Mouse (Mus musculus) limb, embryonic 14.5 days (tissue): ENCODE data around the gene Ptpn13. TPM values are rescaled to one million over a fixed set of nuclear protein-coding genes. Genes with fewer than 3 reads are reported as not detected.
A peak's percentile ranks its signal among the peaks of the same experiment; 100 is the strongest.

Experiments used
- ATAC-seq: fragments of 200-750 bp; cut with Nextera tagmentation; 2 replicates; pipeline ENCODE4 v1.8.0; 2017; ENCODE audit warnings: low read depth, moderate number of reproducible peaks, moderate TSS enrichment; ENCODE audit not compliant: low FRiP score
- DNase-seq: peaks from one replicate; pipeline ENCODE4 v3.0.0-alpha.2; 2015; ENCODE audit warnings: low spot score
- H3K27ac ChIP-seq: fragments of 300-500 bp; sonication (generic); replicated peaks from 2 replicates; pipeline ENCODE4 v1.5.1; 2014; ENCODE audit warnings: low read depth, mild to moderate bottlenecking, low read length, moderate library complexity, mixed read lengths
- H3K27me3 ChIP-seq: fragments of 300-500 bp; sonication (generic); 2 replicates; pipeline ENCODE4 v1.6.1; 2014; ENCODE audit warnings: low read length, mixed read lengths; ENCODE audit not compliant: control insufficient read depth, insufficient read depth
- H3K36me3 ChIP-seq: fragments of 300-500 bp; sonication (generic); 2 replicates; pipeline ENCODE4 v1.6.1; 2014; ENCODE audit warnings: mild to moderate bottlenecking, low read length, moderate library complexity, mixed read lengths; ENCODE audit not compliant: control insufficient read depth, insufficient read depth
- H3K4me1 ChIP-seq: fragments of 300-500 bp; sonication (generic); 2 replicates; pipeline ENCODE4 v1.6.1; 2014; ENCODE audit warnings: antibody characterized with exemption, low read length, mixed read lengths; ENCODE audit not compliant: control insufficient read depth, insufficient read depth
- H3K4me2 ChIP-seq: fragments of 300-500 bp; sonication (generic); replicated peaks from 2 replicates; pipeline ENCODE4 v1.6.1; 2014; ENCODE audit warnings: low read depth, mild to moderate bottlenecking, low read length, moderate library complexity; ENCODE audit not compliant: severe bottlenecking
- H3K4me3 ChIP-seq: fragments of 300-500 bp; sonication (generic); replicated peaks from 2 replicates; pipeline ENCODE4 v1.5.1; 2014; ENCODE audit warnings: low read length
- H3K9ac ChIP-seq: fragments of 300-500 bp; sonication (generic); 2 replicates; pipeline ENCODE4 v1.6.1; 2014; ENCODE audit warnings: mild to moderate bottlenecking, low read depth, low read length, moderate library complexity; ENCODE audit not compliant: severe bottlenecking
- H3K9me3 ChIP-seq: fragments of 300-500 bp; sonication (generic); 2 replicates; pipeline ENCODE4 v1.6.1; 2016; ENCODE audit warnings: low read length; ENCODE audit not compliant: control insufficient read depth
- POLR2A ChIP-seq: fragments of 200-500 bp; IDR thresholded peaks from 2 replicates; pipeline ENCODE4 v1.8.0; 2012; ENCODE audit warnings: inconsistent platforms, mild to moderate bottlenecking, moderate library complexity, borderline replicate concordance; ENCODE audit not compliant: insufficient read depth, insufficient read length; ENCODE audit errors: extremely low read depth
- WGBS: fragments of 180-500 bp; shearing (Covaris S2); extraction: QIAGEN DNeasy Blood & Tissue Kit; methylation state at CpG from one replicate; pipeline ENCODE4 v1.1.7; 2014; 5-methylcytosine and 5-hydroxymethylcytosine counted together
- polyA plus RNA-seq, 2 experiments: library from polyadenylated mRNA; depleted of rRNA in 1 of 2; stranded (reverse) in 1 of 2; unstranded in 1 of 2; fragments of >200 nt; fragmentation: Nextera tagmentation in 1 of 2; extraction: Ambion mirVana in 1 of 2; gene quantifications; 2 replicates each; pipeline versions ENCODE4 v1.2.1 to v1.2.3; 2012 to 2014

Gene Ptpn13
- polyA plus RNA-seq, 2 experiments = 23.7 to 25.8 TPM

DNA sequence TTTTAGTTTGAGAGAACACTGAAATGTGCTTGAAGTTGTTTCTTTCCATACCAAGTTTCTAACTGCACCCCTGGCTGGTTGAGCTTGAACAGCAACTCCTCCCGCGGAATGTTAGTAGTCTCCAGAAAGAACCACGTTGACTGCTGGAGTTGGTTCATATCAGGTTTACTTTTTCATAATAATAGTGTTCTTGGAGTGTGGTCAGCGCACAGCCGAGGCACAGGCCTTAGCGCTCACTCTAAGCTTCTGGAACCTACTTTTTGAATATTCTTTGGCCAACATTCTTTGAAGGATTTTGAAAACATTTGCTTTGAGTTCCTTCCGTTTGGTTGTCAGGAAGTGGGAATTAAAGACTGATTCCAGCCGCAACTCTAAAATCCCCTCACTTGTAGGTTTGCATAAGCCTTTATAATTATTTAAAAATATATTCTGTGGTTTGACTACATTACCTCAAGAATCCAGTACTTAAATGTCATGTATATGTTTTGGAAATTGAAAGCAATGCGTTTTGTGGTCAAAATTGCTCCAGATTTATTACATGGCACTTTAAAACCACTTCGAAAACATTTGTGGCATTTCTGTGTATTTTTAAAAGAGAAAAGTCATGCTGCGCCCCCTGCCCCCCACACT lies 48.6 kb downstream of the Ptpn13 start:
- no peak for ATAC-seq
- H3K4me2 ChIP-seq = no peak overlapping the region
- WGBS = 72% methylated on average over 11 of the region's 11 CpGs

GRCm38 (mm10) chr5:103474259-103474658 lies 49.3 kb downstream of the Ptpn13 start:
- Histone ChIP-seq H3K27ac (no peak overlapping the region), H3K9ac (no peak overlapping the region), H3K4me1 (0 out of 2 replicates have a peak, but pooled peaks cover 6% of the 10 kb centered on the region), H3K27me3 (no peaks in the 10 kb centered on the region), H3K4me2 (no peak overlapping the region), H3K36me3 (no peaks in the 10 kb centered on the region), H3K9me3 (no peaks in the 10 kb centered on the region), H3K4me3 (no peak overlapping the region)
- 85% methylated on average over 4 of the region's 4 CpGs for WGBS
- ATAC-seq (no peak), DNase-seq (no peak)
- no peak for TF ChIP-seq POLR2A

More for the DNA sequence above, 48.6 kb downstream of the Ptpn13 start:
- H3K4me3 ChIP-seq = no peak overlapping the region
- H3K27ac ChIP-seq = no peak overlapping the region
- H3K9ac ChIP-seq = no peak overlapping the region
- H3K36me3 ChIP-seq = no peaks in the 10 kb centered on the region
- no peaks in the 10 kb centered on the region for H3K9me3 ChIP-seq
- no peaks in the 10 kb centered on the region for H3K27me3 ChIP-seq
- TF ChIP-seq POLR2A = no peak
- H3K4me1 ChIP-seq = 0 out of 2 replicates have a peak, but pooled peaks cover 6% of the 10 kb centered on the region
- peak; percentile 27 for DNase-seq

GRCm38 (mm10) chr5:103475503-103475902 lies 50.5 kb downstream of the Ptpn13 start:
- H3K4me2 ChIP-seq = no peak overlapping the region
- no peaks in the 10 kb centered on the region for H3K27me3 ChIP-seq
- no peak for TF ChIP-seq POLR2A
- H3K27ac ChIP-seq = no peak overlapping the region
- H3K9me3 ChIP-seq = no peaks in the 10 kb centered on the region; the same call in 1 of the 2 replicates
- 85% methylated on average over 5 of the region's 5 CpGs for WGBS
- H3K4me1 ChIP-seq = 0 out of 2 replicates have a peak, but pooled peaks cover 6% of the 10 kb centered on the region
- no peak overlapping the region for H3K4me3 ChIP-seq
- no peak overlapping the region for H3K9ac ChIP-seq
- DNase-seq (no peak), ATAC-seq (no peak)
- H3K36me3 ChIP-seq = no peaks in the 10 kb centered on the region

GRCm38 (mm10) chr5:103479503-103479902 lies 54.5 kb downstream of the Ptpn13 start:
- no peak overlapping the region for H3K27ac ChIP-seq
- H3K36me3 ChIP-seq = no peaks in the 10 kb centered on the region
- no peak overlapping the region for H3K9ac ChIP-seq
- DNase-seq = no peak
- no peak for ATAC-seq
- H3K9me3 ChIP-seq = no peaks in the 10 kb centered on the region; the same call in 1 of the 2 replicates
- no peak overlapping the region for H3K4me2 ChIP-seq
- H3K4me3 ChIP-seq = no peak overlapping the region
- H3K27me3 ChIP-seq = no peaks in the 10 kb centered on the region
- TF ChIP-seq POLR2A = no peak
- H3K4me1 ChIP-seq = no peaks in the 10 kb centered on the region
- whole genome bisulfite sequencing = 83% methylated on average over 5 of the region's 5 CpGs

GRCm38 (mm10) chr5:103481222-103481621 lies 56.2 kb downstream of the Ptpn13 start:
- Histone ChIP-seq H3K36me3 (no peaks in the 10 kb centered on the region), H3K27ac (no peak overlapping the region), H3K4me3 (no peak overlapping the region), H3K27me3 (no peaks in the 10 kb centered on the region), H3K9ac (no peak overlapping the region), H3K9me3 (no peaks in the 10 kb centered on the region; the same call in 1 of the 2 replicates), H3K4me2 (no peak overlapping the region), H3K4me1 (no peaks in the 10 kb centered on the region)
- 74% methylated on average over 2 of the region's 2 CpGs for WGBS
- ATAC-seq = no peak
- no peak for DNase-seq
- TF ChIP-seq POLR2A = no peak
